Mouse (Mus musculus) heart, embryonic 15.5 days (tissue): Measurements from ENCODE around the gene Kif1a. TPM values are rescaled to one million over a fixed set of nuclear protein-coding genes. Genes with fewer than 3 reads are reported as not detected.

Experiments used
- ATAC-seq: fragments of 200-750 bp; cut with Nextera tagmentation; replicated peaks from 2 replicates; pipeline ENCODE4 v1.8.0; 2017; ENCODE audit warnings: low read depth, moderate TSS enrichment; ENCODE audit not compliant: insufficient number of reproducible peaks, insufficient read depth, low FRiP score
- H3K27ac ChIP-seq: fragments of 300-500 bp; sonication (generic); 2 replicates; pipeline ENCODE4 v1.5.1; 2015; ENCODE audit warnings: mild to moderate bottlenecking, inconsistent platforms
- H3K27me3 ChIP-seq: fragments of 300-500 bp; sonication (generic); 2 replicates; pipeline ENCODE4 v1.6.1; 2015; ENCODE audit warnings: inconsistent platforms
- H3K36me3 ChIP-seq: fragments of 300-500 bp; sonication (generic); 2 replicates; pipeline ENCODE4 v1.6.1; 2015; ENCODE audit warnings: mild to moderate bottlenecking, inconsistent platforms
- H3K4me1 ChIP-seq: fragments of 300-500 bp; sonication (generic); replicated peaks from 2 replicates; pipeline ENCODE4 v1.6.1; 2015; ENCODE audit warnings: inconsistent platforms
- H3K4me2 ChIP-seq: fragments of 300-500 bp; sonication (generic); 2 replicates; pipeline ENCODE4 v1.6.1; 2015; ENCODE audit warnings: inconsistent platforms, mild to moderate bottlenecking, moderate library complexity
- H3K4me3 ChIP-seq: fragments of 300-500 bp; sonication (generic); 2 replicates; pipeline ENCODE4 v1.5.1; 2015; ENCODE audit warnings: mild to moderate bottlenecking, inconsistent platforms
- H3K9ac ChIP-seq: fragments of 300-500 bp; sonication (generic); 2 replicates; pipeline ENCODE4 v1.6.1; 2015; ENCODE audit warnings: mild to moderate bottlenecking, inconsistent platforms
- H3K9me3 ChIP-seq: fragments of 300-500 bp; sonication (generic); replicated peaks from 2 replicates; pipeline ENCODE4 v1.6.1; 2016; ENCODE audit warnings: inconsistent platforms
- WGBS: fragments of 180-500 bp; shearing (Covaris S2); methylation state at CpG from one replicate; pipeline ENCODE4 v1.1.7; 2015; ENCODE audit warnings: mixed read lengths; 5-methylcytosine and 5-hydroxymethylcytosine counted together
- polyA plus RNA-seq: library from polyadenylated mRNA; unstranded; fragments of >200 nt; fragmentation: Nextera tagmentation; extraction: Ambion mirVana; gene quantifications from 2 replicates; pipeline ENCODE4 v1.2.1, GENCODE M21; 2015

Kif1a gene
- polyA plus RNA-seq, 1 experiment from 2014 or later, result 10.2 TPM

- no peaks in the 10 kb centered on the region for H3K36me3 ChIP-seq
- no peak overlapping the region for H3K27ac ChIP-seq
- H3K4me1 ChIP-seq, result no peaks in the 10 kb centered on the region
- H3K9ac ChIP-seq, result no peak overlapping the region
- no peak overlapping the region for H3K4me3 ChIP-seq
- no peaks in the 10 kb centered on the region for H3K9me3 ChIP-seq
- ATAC-seq, result no peak
- no peak overlapping the region for H3K4me2 ChIP-seq
- WGBS, result 43% methylated on average over 2 of the region's 2 CpGs
- no peaks in the 10 kb centered on the region; the same call in 1 of the 2 replicates for H3K27me3 ChIP-seq
These were observed 86.6 kb downstream of the Kif1a start for GRCm38 (mm10) chr1:93015136-93015535.

- H3K27ac ChIP-seq, result no peak overlapping the region
- ATAC-seq, result no peak
- H3K4me1 ChIP-seq, result peaks cover 4% of the 10 kb centered on the region
- no peak overlapping the region for H3K4me3 ChIP-seq
- H3K27me3 ChIP-seq, result no peaks in the 10 kb centered on the region; the same call in 1 of the 2 replicates
- no peak overlapping the region for H3K4me2 ChIP-seq
- no peak overlapping the region for H3K9ac ChIP-seq
- no peaks in the 10 kb centered on the region for H3K36me3 ChIP-seq
- no peaks in the 10 kb centered on the region for H3K9me3 ChIP-seq
These were observed 87.3 kb downstream of the Kif1a start for GRCm38 (mm10) chr1:93014460-93014859.

GRCm38 (mm10) chr1:93013367-93013766, 88.4 kb downstream of the Kif1a start:
- Histone ChIP-seq H3K27me3 (no peaks in the 10 kb centered on the region), H3K4me2 (no peak overlapping the region), H3K4me1 (peaks cover 12% of the 10 kb centered on the region), H3K36me3 (no peaks in the 10 kb centered on the region), H3K9me3 (no peaks in the 10 kb centered on the region), H3K9ac (no peak overlapping the region), H3K4me3 (no peak overlapping the region), H3K27ac (no peak overlapping the region)
- ATAC-seq, result no peak
- whole genome bisulfite sequencing, result 75% methylated on average over 4 of the region's 4 CpGs

- peaks cover 12% of the 10 kb centered on the region for H3K4me1 ChIP-seq
- WGBS, result 53% methylated on average over 7 of the region's 7 CpGs
- ATAC-seq, result no peak
- no peak overlapping the region for H3K27ac ChIP-seq
- H3K4me2 ChIP-seq, result no peak overlapping the region
- no peak overlapping the region for H3K9ac ChIP-seq
- no peak overlapping the region for H3K4me3 ChIP-seq
- no peaks in the 10 kb centered on the region for H3K9me3 ChIP-seq
- H3K27me3 ChIP-seq, result no peaks in the 10 kb centered on the region
- H3K36me3 ChIP-seq, result no peaks in the 10 kb centered on the region
These were observed 89.6 kb downstream of the Kif1a start for GRCm38 (mm10) chr1:93012103-93012585.

- Histone ChIP-seq H3K4me1 (peaks cover 12% of the 10 kb centered on the region), H3K27me3 (no peaks in the 10 kb centered on the region), H3K4me3 (no peak overlapping the region), H3K4me2 (no peak overlapping the region), H3K9me3 (no peaks in the 10 kb centered on the region), H3K36me3 (no peaks in the 10 kb centered on the region), H3K9ac (no peak overlapping the region), H3K27ac (no peak overlapping the region)
- WGBS, result 28% methylated on average over 3 of the region's 3 CpGs
- ATAC-seq, result no peak
These were observed 91.0 kb downstream of the Kif1a start for GRCm38 (mm10) chr1:93010731-93011130.

GRCm38 (mm10) chr1:93009196-93009595, 92.6 kb downstream of the Kif1a start:
- Histone ChIP-seq H3K4me3 (no peak overlapping the region), H3K27me3 (no peaks in the 10 kb centered on the region), H3K4me1 (peaks cover 12% of the 10 kb centered on the region), H3K36me3 (no peaks in the 10 kb centered on the region), H3K4me2 (peak overlapping the region; percentile 12; the same call in 1 of the 2 replicates), H3K9me3 (no peaks in the 10 kb centered on the region), H3K9ac (no peak overlapping the region), H3K27ac (0 out of 2 replicates have a peak overlapping the region, but pooled peaks have one; percentile 9)
- 19% methylated on average over 4 of the region's 4 CpGs for WGBS
- 0 out of 2 replicates have a peak, but pooled peaks have one; percentile 24 for ATAC-seq

- Histone ChIP-seq H3K27ac (no peak within 1 kb of the TSS), H3K9ac (no peak within 1 kb of the TSS), H3K4me1 (peaks cover 12% of the 10 kb centered on the region), H3K4me2 (no peak within 1 kb of the TSS), H3K36me3 (no peaks in the 10 kb centered on the region), H3K27me3 (no peaks in the 10 kb centered on the region), H3K4me3 (no peak within 1 kb of the TSS), H3K9me3 (no peaks in the 10 kb centered on the region)
- 64% methylated on average over 7 of the region's 7 CpGs for WGBS
- ATAC-seq, result no peak
These were observed 95.7 kb downstream of the Kif1a start, which contains the start of gene Aqp12 for GRCm38 (mm10) chr1:93006061-93006460. Gene Aqp12 (plus strand): TSS chr1:93006334.

GRCm38 (mm10) chr1:92992880-92993279, 108.9 kb downstream of the Kif1a start:
- Histone ChIP-seq H3K4me2 (no peak overlapping the region), H3K27me3 (no peaks in the 10 kb centered on the region), H3K4me3 (no peak overlapping the region), H3K9me3 (no peaks in the 10 kb centered on the region), H3K9ac (no peak overlapping the region), H3K27ac (no peak overlapping the region), H3K36me3 (no peaks in the 10 kb centered on the region), H3K4me1 (no peaks in the 10 kb centered on the region)
- 74% methylated on average over 2 of the region's 2 CpGs for WGBS
- ATAC-seq, result no peak

- Histone ChIP-seq H3K27me3 (no peaks in the 10 kb centered on the region), H3K27ac (no peak overlapping the region), H3K9ac (no peak overlapping the region), H3K4me1 (no peaks in the 10 kb centered on the region), H3K36me3 (no peaks in the 10 kb centered on the region), H3K4me2 (no peak overlapping the region), H3K9me3 (no peaks in the 10 kb centered on the region), H3K4me3 (no peak overlapping the region)
- WGBS, result 77% methylated on average over 6 of the region's 6 CpGs
- ATAC-seq, result no peak
These were observed 109.4 kb downstream of the Kif1a start for GRCm38 (mm10) chr1:92992214-92992855.

GRCm38 (mm10) chr1:92989891-92990290, 111.9 kb downstream of the Kif1a start:
- no peaks in the 10 kb centered on the region for H3K9me3 ChIP-seq
- no peak overlapping the region for H3K9ac ChIP-seq
- no peaks in the 10 kb centered on the region for H3K27me3 ChIP-seq
- H3K4me1 ChIP-seq, result no peaks in the 10 kb centered on the region
- no peak for ATAC-seq
- no peak overlapping the region for H3K4me3 ChIP-seq
- WGBS, result 63% methylated on average over 4 of the region's 4 CpGs
- no peak overlapping the region for H3K4me2 ChIP-seq
- no peak overlapping the region for H3K27ac ChIP-seq
- H3K36me3 ChIP-seq, result no peaks in the 10 kb centered on the region

- H3K27me3 ChIP-seq, result no peaks in the 10 kb centered on the region
- no peaks in the 10 kb centered on the region for H3K9me3 ChIP-seq
- 62% methylated on average over 4 of the region's 4 CpGs for WGBS
- no peaks in the 10 kb centered on the region for H3K4me1 ChIP-seq
- H3K4me3 ChIP-seq, result no peak overlapping the region
- no peaks in the 10 kb centered on the region for H3K36me3 ChIP-seq
- no peak overlapping the region for H3K27ac ChIP-seq
- no peak overlapping the region for H3K4me2 ChIP-seq
- no peak for ATAC-seq
- no peak overlapping the region for H3K9ac ChIP-seq
These were observed 112.9 kb downstream of the Kif1a start for GRCm38 (mm10) chr1:92988894-92989293.

- Histone ChIP-seq H3K4me1 (peaks cover 2% of the 10 kb centered on the region; the same call in 1 of the 2 replicates), H3K4me2 (no peak overlapping the region), H3K36me3 (no peaks in the 10 kb centered on the region), H3K9ac (no peak overlapping the region), H3K9me3 (no peaks in the 10 kb centered on the region), H3K4me3 (no peak overlapping the region), H3K27ac (no peak overlapping the region), H3K27me3 (peaks cover 5% of the 10 kb centered on the region; the same call in 1 of the 2 replicates)
- 87% methylated on average over 5 of the region's 5 CpGs for WGBS
- no peak for ATAC-seq
These were observed 116.8 kb downstream of the Kif1a start for GRCm38 (mm10) chr1:92984999-92985398.
